Mouse (Mus musculus): ENCODE results near the gene Camsap2. TPM values are rescaled to one million over a fixed set of nuclear protein-coding genes. Genes with fewer than 3 reads are reported as not detected.
A peak's percentile ranks its signal among the peaks of the same experiment; 100 is the strongest.

The Camsap2 gene
- polyA plus RNA-seq, 1 experiment from 2014 or later, result 4.8 TPM

- DNase-seq (ENCODE audit: low spot score), result no peak
These were observed 1.6 kb downstream of the Camsap2 start for GRCm38 (mm10) chr1:136344281-136344680.

- DNase-seq (ENCODE audit: low spot score), result no peak
These were observed 2.2 kb downstream of the Camsap2 start for GRCm38 (mm10) chr1:136343727-136344126.

GRCm38 (mm10) chr1:136340541-136340940 lies 5.4 kb downstream of the Camsap2 start:
- DNase-seq (ENCODE audit: low spot score), result no peak

- DNase-seq (ENCODE audit: low spot score), result no peak
These were observed 11.2 kb downstream of the Camsap2 start for GRCm38 (mm10) chr1:136334743-136335142.

GRCm38 (mm10) chr1:136333512-136333911 lies 12.4 kb downstream of the Camsap2 start:
- DNase-seq (ENCODE audit: low spot score), result no peak

GRCm38 (mm10) chr1:136333071-136333470 lies 12.8 kb downstream of the Camsap2 start:
- no peak for DNase-seq (ENCODE audit: low spot score)

GRCm38 (mm10) chr1:136331836-136332235 lies 14.1 kb downstream of the Camsap2 start:
- no peak for DNase-seq (ENCODE audit: low spot score)

GRCm38 (mm10) chr1:136329426-136329825 lies 16.5 kb downstream of the Camsap2 start:
- DNase-seq (ENCODE audit: low spot score), result no peak

- no peak for DNase-seq (ENCODE audit: low spot score)
These were observed 17.3 kb downstream of the Camsap2 start for GRCm38 (mm10) chr1:136328640-136329039.

- no peak for DNase-seq (ENCODE audit: low spot score)
These were observed 18.3 kb downstream of the Camsap2 start for GRCm38 (mm10) chr1:136327638-136328037.

- DNase-seq (ENCODE audit: low spot score), result no peak
These were observed 20.0 kb downstream of the Camsap2 start for GRCm38 (mm10) chr1:136325933-136326332.

GRCm38 (mm10) chr1:136322331-136322730 lies 23.6 kb downstream of the Camsap2 start:
- DNase-seq (ENCODE audit: low spot score), result no peak

GRCm38 (mm10) chr1:136316317-136316716 lies 29.6 kb downstream of the Camsap2 start:
- peak; percentile 18 for DNase-seq (ENCODE audit: low spot score)

- DNase-seq (ENCODE audit: low spot score), result no peak
These were observed 36.7 kb downstream of the Camsap2 start for GRCm38 (mm10) chr1:136309193-136309592.

- DNase-seq (ENCODE audit: low spot score), result peak; percentile 34
These were observed 39.5 kb downstream of the Camsap2 start for GRCm38 (mm10) chr1:136306424-136306823.

- DNase-seq (ENCODE audit: low spot score), result no peak
These were observed 51.9 kb downstream of the Camsap2 start for GRCm38 (mm10) chr1:136293961-136294360.

- no peak for DNase-seq (ENCODE audit: low spot score)
These were observed 56.1 kb downstream of the Camsap2 start for GRCm38 (mm10) chr1:136289803-136290202.

GRCm38 (mm10) chr1:136277366-136277765 lies 68.5 kb downstream of the Camsap2 start:
- DNase-seq (ENCODE audit: low spot score), result no peak

GRCm38 (mm10) chr1:136268224-136268623 lies 77.7 kb downstream of the Camsap2 start:
- DNase-seq (ENCODE audit: low spot score), result no peak

- no peak for DNase-seq (ENCODE audit: low spot score)
These were observed 79.8 kb downstream of the Camsap2 start for GRCm38 (mm10) chr1:136266127-136266526.

- DNase-seq (ENCODE audit: low spot score), result no peak
These were observed 82.5 kb downstream of the Camsap2 start for GRCm38 (mm10) chr1:136263355-136263754.

- no peak for DNase-seq (ENCODE audit: low spot score)
These were observed 85.2 kb downstream of the Camsap2 start, which contains the start of gene Gpr25 for GRCm38 (mm10) chr1:136260635-136261238. Gene Gpr25 (minus strand): TSS chr1:136260873.

GRCm38 (mm10) chr1:136259893-136260634 lies 85.8 kb downstream of the Camsap2 start:
- peak; percentile 56 for DNase-seq (ENCODE audit: low spot score)

All from thymus, postnatal 0 days (tissue).